Mouse (Mus musculus) heart, adult 2 months (tissue): ENCODE results near the gene Zglp1. TPM values are rescaled to one million over a fixed set of nuclear protein-coding genes. Genes with fewer than 3 reads are reported as not detected.

Source experiments
- DNase-seq, 2 experiments: peaks; one replicate each; pipeline ENCODE4 v3.0.0; 2021
- H3K27ac ChIP-seq: fragments of 200-600 bp; 2 replicates; pipeline ENCODE4 v1.8.1; 2022
- H3K27me3 ChIP-seq: fragments of 200-500 bp; 2 replicates; pipeline ENCODE4 v1.6.1; 2012; ENCODE audit warnings: mild to moderate bottlenecking, low read length, inconsistent platforms, mixed read lengths; ENCODE audit not compliant: control insufficient read depth, insufficient read depth
- H3K36me3 ChIP-seq: fragments of 200-500 bp; 2 replicates; pipeline ENCODE4 v1.6.1; 2012; ENCODE audit warnings: low read length, inconsistent platforms; ENCODE audit not compliant: control insufficient read depth, insufficient read depth
- H3K4me1 ChIP-seq: fragments of 200-500 bp; 2 replicates; pipeline ENCODE4 v1.6.1; 2011; ENCODE audit warnings: low read length; ENCODE audit not compliant: control insufficient read depth, insufficient read depth
- H3K4me3 ChIP-seq: fragments of 200-600 bp; 2 replicates; pipeline ENCODE4 v1.8.1; 2022
- H3K79me2 ChIP-seq: fragments of 200-500 bp; replicated peaks from 2 replicates; pipeline ENCODE4 v1.6.1; 2012; ENCODE audit warnings: mild to moderate bottlenecking, inconsistent platforms, low read length, moderate library complexity, mixed read lengths; ENCODE audit not compliant: control insufficient read depth, insufficient read depth
- H3K9ac ChIP-seq: fragments of 200-500 bp; 2 replicates; pipeline ENCODE4 v1.6.1; 2012; ENCODE audit warnings: low read depth, mild to moderate bottlenecking, control low read depth, inconsistent platforms, low read length, mixed read lengths
- CTCF ChIP-seq: fragments of 200-600 bp; IDR thresholded peaks from 2 replicates; pipeline ENCODE4 v1.8.1; 2022; ENCODE audit warnings: antibody characterized with exemption, mild to moderate bottlenecking, moderate library complexity
- EP300 ChIP-seq: fragments of 200-500 bp; IDR thresholded peaks from 2 replicates; pipeline ENCODE4 v1.6.1; 2011; ENCODE audit warnings: low read depth, low read length, control low read depth; ENCODE audit not compliant: insufficient read depth
- POLR2A ChIP-seq: fragments of 200-500 bp; IDR thresholded peaks from 2 replicates; pipeline ENCODE4 v1.6.1; 2011; ENCODE audit warnings: mild to moderate bottlenecking, low read depth, low read length, control low read depth; ENCODE audit not compliant: insufficient read depth
- WGBS: fragments of 180-500 bp; shearing (Covaris S2); methylation state at CpG from one replicate; pipeline ENCODE4 v1.1.7; 2018; 5-methylcytosine and 5-hydroxymethylcytosine counted together
- intact Hi-C: fragments of 180-260 bp; cut with DNase I; formaldehyde crosslinking; loops from one replicate; pipeline ENCODE4 v1.15.1; 2025
- polyA plus RNA-seq: library from polyadenylated mRNA; depleted of rRNA; stranded (reverse); fragments of >200 nt; gene quantifications from 2 replicates; pipeline ENCODE4 v1.2.3, GENCODE M21; 2012
- total RNA-seq, 2 experiments: library from RNA; stranded (reverse); gene quantifications; 2 replicates each; pipeline ENCODE4 v1.2.3; 2021

Zglp1 gene
- total and polyA plus RNA-seq, 3 experiments = not detected

DNA sequence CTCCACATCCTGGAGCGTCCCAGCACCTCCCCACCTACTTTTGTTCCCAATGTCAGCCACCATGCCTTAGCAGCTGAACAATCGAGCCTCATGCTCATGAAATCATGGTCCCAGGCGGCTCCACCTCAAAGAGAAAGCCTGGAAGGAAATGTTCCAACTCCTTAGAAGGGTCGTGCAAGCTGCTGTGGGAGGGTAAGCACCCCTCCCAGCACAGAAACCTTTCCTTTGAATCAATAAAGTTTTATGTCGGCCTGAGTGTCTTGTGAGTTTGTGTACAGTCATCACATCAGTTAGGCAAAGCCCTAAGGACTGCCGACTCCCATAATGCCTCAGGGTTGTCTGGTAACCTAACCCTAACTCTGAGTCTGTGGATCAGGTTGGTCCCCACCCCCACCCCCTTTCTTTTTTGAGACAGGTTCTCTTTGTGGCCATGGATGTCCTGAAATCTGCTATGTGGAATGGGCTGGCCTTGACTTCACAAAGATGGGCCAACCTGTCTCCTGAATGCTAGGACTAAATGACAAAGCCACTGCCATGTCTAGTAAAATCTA is 38.3 kb downstream of the Zglp1 start:
- peaks cover 1% of the 10 kb centered on the region; the same call in 1 of the 2 replicates for H3K27me3 ChIP-seq
- H3K9ac ChIP-seq = no peak overlapping the region
- H3K79me2 ChIP-seq = no peaks in the 10 kb centered on the region
- H3K36me3 ChIP-seq = no peaks in the 10 kb centered on the region
- no peak for TF ChIP-seq CTCF
- TF ChIP-seq POLR2A = no peak
- TF ChIP-seq EP300 = no peak
- WGBS = 67% methylated on average over 6 of the region's 6 CpGs
- DNase-seq = no peak
- H3K4me1 ChIP-seq = peaks cover 3% of the 10 kb centered on the region
- H3K27ac ChIP-seq = no peak overlapping the region
- intact Hi-C loops = loop anchor here (1.0 to 5.0 kb wide), 3 partner anchors 14 to 126 kb away; partner anchors contain the start of genes Icam1 and Mrpl4
- H3K4me3 ChIP-seq = no peak overlapping the region

DNA sequence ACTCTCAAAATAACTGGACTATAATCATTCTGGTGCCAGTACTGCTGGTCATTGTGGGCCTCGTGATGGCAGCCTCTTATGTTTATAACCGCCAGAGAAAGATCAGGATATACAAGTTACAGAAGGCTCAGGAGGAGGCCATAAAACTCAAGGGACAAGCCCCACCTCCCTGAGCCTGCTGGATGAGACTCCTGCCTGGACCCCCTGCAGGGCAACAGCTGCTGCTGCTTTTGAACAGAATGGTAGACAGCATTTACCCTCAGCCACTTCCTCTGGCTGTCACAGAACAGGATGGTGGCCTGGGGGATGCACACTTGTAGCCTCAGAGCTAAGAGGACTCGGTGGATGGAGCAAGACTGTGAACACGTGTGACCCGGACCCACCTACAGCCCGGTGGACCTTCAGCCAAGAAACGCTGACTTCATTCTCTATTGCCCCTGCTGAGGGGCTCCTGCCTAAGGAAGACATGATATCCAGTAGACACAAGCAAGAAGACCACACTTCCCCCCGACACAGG is 39.1 kb downstream of the Zglp1 start:
- no peak for DNase-seq

DNA sequence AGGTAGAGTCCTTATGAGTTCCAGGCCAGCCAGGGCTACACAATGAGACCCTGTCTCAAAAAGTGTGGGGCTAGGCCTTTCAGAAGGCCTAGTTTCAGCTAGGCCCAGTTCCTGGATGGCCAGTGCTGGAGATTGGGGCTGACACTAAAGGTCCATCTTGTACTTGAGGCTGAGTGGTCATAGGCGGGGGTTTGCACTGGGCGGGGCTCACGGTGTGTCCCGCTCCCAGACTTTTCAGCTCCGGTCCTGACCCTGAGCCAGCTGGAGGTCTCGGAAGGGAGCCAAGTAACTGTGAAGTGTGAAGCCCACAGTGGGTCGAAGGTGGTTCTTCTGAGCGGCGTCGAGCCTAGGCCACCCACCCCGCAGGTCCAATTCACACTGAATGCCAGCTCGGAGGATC is 40.0 kb downstream of the Zglp1 start:
- H3K9ac ChIP-seq = no peak overlapping the region
- WGBS = 85% methylated on average over 12 of the region's 12 CpGs
- H3K27me3 ChIP-seq = no peaks in the 10 kb centered on the region
- H3K27ac ChIP-seq = no peak overlapping the region
- H3K4me1 ChIP-seq = peaks cover 3% of the 10 kb centered on the region
- H3K36me3 ChIP-seq = no peaks in the 10 kb centered on the region
- no peak for TF ChIP-seq CTCF
- no peak for TF ChIP-seq POLR2A
- TF ChIP-seq EP300 = no peak
- no peak for DNase-seq
- intact Hi-C loops = loop anchor here (5.0 kb wide), 1 partner anchor 125 kb away; no protein-coding TSS in a partner anchor
- no peak overlapping the region for H3K4me3 ChIP-seq
- no peaks in the 10 kb centered on the region for H3K79me2 ChIP-seq

More for the DNA sequence above, 39.1 kb downstream of the Zglp1 start:
- peaks cover 3% of the 10 kb centered on the region for H3K4me1 ChIP-seq
- H3K79me2 ChIP-seq = no peaks in the 10 kb centered on the region
- no peaks in the 10 kb centered on the region for H3K36me3 ChIP-seq
- WGBS = 76% methylated on average over 8 of the region's 8 CpGs
- no peak overlapping the region for H3K9ac ChIP-seq
- TF ChIP-seq POLR2A = no peak
- TF ChIP-seq CTCF = no peak
- no peak for TF ChIP-seq EP300
- no peaks in the 10 kb centered on the region for H3K27me3 ChIP-seq
- intact Hi-C loops = loop anchor here (2.0 to 5.0 kb wide), 2 partner anchors 13 to 126 kb away; partner anchors contain the start of gene Icam1
- no peak overlapping the region for H3K27ac ChIP-seq
- H3K4me3 ChIP-seq = no peak overlapping the region

DNA sequence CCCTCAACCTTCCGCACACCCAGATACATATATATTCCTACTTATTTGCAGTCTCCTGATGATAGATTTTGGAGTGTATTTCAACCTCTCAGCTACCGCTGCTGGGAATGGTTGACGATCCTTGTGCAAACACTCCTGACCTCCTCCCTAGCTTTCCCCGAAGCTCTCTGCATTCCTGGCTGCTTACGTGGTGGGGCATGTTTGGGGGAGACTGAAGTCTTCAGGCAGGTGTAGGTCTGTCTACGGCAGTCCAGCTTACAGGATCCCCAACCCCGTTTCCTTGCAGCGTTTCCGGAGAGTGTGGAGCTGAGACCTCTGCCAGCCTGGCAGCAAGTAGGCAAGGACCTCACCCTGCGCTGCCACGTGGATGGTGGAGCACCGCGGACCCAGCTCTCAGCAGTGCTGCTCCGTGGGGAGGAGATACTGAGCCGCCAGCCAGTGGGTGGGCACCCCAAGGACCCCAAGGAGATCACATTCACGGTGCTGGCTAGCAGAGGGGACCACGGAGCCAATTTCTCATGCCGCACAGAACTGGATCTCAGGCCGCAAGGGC is 41.6 kb downstream of the Zglp1 start:
- peaks cover 3% of the 10 kb centered on the region for H3K4me1 ChIP-seq
- H3K79me2 ChIP-seq = no peaks in the 10 kb centered on the region
- H3K27ac ChIP-seq = no peak overlapping the region
- H3K4me3 ChIP-seq = no peak overlapping the region
- no peak for DNase-seq
- no peaks in the 10 kb centered on the region for H3K27me3 ChIP-seq
- TF ChIP-seq POLR2A = no peak
- no peak for TF ChIP-seq CTCF
- TF ChIP-seq EP300 = no peak
- H3K36me3 ChIP-seq = no peaks in the 10 kb centered on the region
- intact Hi-C loops = loop anchor here (5.0 kb wide), 1 partner anchor 123 kb away; no protein-coding TSS in a partner anchor
- 78% methylated on average over 19 of the region's 19 CpGs for WGBS
- no peak overlapping the region for H3K9ac ChIP-seq

GRCm38 (mm10) chr9:21022726-21023125 is 44.2 kb downstream of the Zglp1 start:
- Histone ChIP-seq H3K79me2 (no peaks in the 10 kb centered on the region), H3K4me1 (no peaks in the 10 kb centered on the region; the same call in 1 of the 2 replicates), H3K9ac (no peak overlapping the region), H3K36me3 (no peaks in the 10 kb centered on the region), H3K27me3 (no peaks in the 10 kb centered on the region), H3K4me3 (no peak overlapping the region), H3K27ac (no peak overlapping the region)
- DNase-seq = no peak
- TF ChIP-seq CTCF = peak; percentile 26; the same call in 1 of the 2 replicates
- no peak for TF ChIP-seq POLR2A
- TF ChIP-seq EP300 = no peak
- intact Hi-C loops = no loop called here
- 73% methylated on average over 1 of the region's 1 CpGs for WGBS

DNA sequence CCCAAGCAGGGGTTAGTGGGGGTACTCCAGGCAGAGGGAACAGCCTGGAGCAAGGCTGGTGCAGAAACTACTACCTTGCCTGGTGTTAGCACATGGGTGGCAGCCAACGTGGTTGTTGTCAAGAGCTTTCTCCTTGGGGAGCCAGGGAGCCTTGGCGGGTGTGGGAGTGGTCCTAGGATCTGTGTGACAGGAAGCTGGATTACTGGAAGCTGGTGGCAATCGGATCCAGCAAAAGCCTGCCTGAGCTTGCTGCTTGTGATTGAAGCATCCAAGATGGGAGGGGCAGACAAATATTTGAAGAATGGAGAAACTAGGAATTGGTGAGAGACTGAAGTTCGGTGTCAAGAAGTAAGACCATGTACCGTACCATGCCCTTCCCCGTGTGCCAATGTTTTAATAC is 44.6 kb downstream of the Zglp1 start:
- H3K27ac ChIP-seq = no peak overlapping the region
- H3K36me3 ChIP-seq = no peaks in the 10 kb centered on the region
- TF ChIP-seq CTCF (no peak), EP300 (no peak), POLR2A (no peak)
- H3K9ac ChIP-seq = no peak overlapping the region
- DNase-seq = no peak
- H3K27me3 ChIP-seq = no peaks in the 10 kb centered on the region
- peaks cover 2% of the 10 kb centered on the region; the same call in 1 of the 2 replicates for H3K4me1 ChIP-seq
- 54% methylated on average over 6 of the region's 6 CpGs for WGBS
- H3K4me3 ChIP-seq = no peak overlapping the region
- H3K79me2 ChIP-seq = no peaks in the 10 kb centered on the region
- intact Hi-C loops = no loop called here
